Mouse (Mus musculus) ES-Bruce4 (cell line): ENCODE results near the gene Vmn2r85.
"Not testable (repeated sequence)": the region's sequence is repeated elsewhere in the genome, so short reads cannot be mapped to it uniquely, and the experiment has no call there.

Experiments used
- CTCF ChIP-seq: IDR thresholded peaks from one replicate; pipeline ENCODE4 v1.8.1; 2011; ENCODE audit warnings: low read depth, low read length
- POLR2A ChIP-seq: IDR thresholded peaks from one replicate; pipeline ENCODE4 v1.8.1; 2011; ENCODE audit warnings: low read length; ENCODE audit not compliant: insufficient read depth

- TF ChIP-seq CTCF, POLR2A: not testable (repeated sequence)
Observed at GRCm38 (mm10) chr10:130419954-130420353, 9.5 kb downstream of the Vmn2r85 start.
